Mouse (Mus musculus) stomach, postnatal 0 days (tissue): Measurements from ENCODE around the gene Trabd2b.

Experiments used
- CTCF ChIP-seq: IDR thresholded peaks from 2 replicates; pipeline ENCODE4 v1.5.1; 2016; ENCODE audit warnings: antibody characterized with exemption, low read depth, mild to moderate bottlenecking, moderate library complexity
- EP300 ChIP-seq: optimal IDR thresholded peaks from 2 replicates; pipeline ENCODE3; 2016; ENCODE audit warnings: antibody characterized with exemption

- TF ChIP-seq CTCF (no peak), EP300 (no peak)
Measured at GRCm38 (mm10) chr4:114388306-114388705, 18.2 kb upstream of the Trabd2b start.
